Mouse (Mus musculus) telencephalon, adult 2 months (tissue): ENCODE measurements around the gene Il34.
A peak's percentile ranks its signal among the peaks of the same experiment; 100 is the strongest.

Experiments used
- DNase-seq: peaks from one replicate; pipeline ENCODE4 v3.0.0-alpha.2; 2011; ENCODE audit warnings: low read depth, low spot score

Gene Il34

GRCm38 (mm10) chr8:110805669-110806068 lies at the start of gene Il34:
Gene Il34 (minus strand): TSS chr8:110805924.
- no peak for DNase-seq

- no peak for DNase-seq
Measured at GRCm38 (mm10) chr8:110851186-110851585, 45.5 kb upstream of the Il34 start.

- no peak for DNase-seq
Measured at GRCm38 (mm10) chr8:110847645-110848495, 42.1 kb upstream of the Il34 start.

- DNase-seq = no peak
Measured at GRCm38 (mm10) chr8:110847171-110847549, 41.4 kb upstream of the Il34 start.

DNA sequence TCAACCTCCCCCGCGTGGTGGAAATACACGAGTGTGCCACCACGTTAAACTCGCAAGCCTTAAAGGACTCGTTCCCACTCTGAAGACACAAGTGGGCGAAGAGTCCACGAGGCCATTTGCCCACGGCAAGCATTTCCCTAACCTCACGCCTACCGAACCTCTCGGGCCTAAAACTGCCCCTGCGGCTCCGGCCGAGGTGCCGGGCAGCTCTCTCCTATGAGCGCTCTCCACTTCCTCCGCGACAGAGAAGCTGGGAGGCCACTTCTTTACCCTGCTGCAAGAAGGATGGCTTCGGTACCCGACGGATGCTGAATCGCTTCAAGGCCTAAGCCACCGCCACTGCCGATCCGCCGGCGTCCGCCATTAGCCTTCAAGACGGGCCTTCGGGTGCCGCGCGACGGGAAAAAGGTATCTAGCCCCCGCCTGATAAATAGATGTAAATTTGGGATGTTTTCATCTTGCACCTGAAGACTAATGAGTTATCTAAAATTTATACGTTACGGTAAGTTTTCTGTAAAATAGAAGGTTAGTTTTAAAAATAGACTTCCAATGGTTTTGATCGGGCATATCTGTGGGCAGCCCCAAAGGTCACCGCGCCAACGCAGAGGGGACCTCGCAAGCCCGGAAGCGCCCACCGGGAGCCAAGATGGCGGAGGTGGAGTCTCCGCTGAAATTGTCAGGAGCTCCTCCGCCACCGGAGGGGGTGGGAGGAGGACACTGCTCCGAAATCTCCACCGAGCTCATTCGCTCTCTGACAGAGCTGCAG lies 40.9 kb upstream of the Il34 start, which contains the start of the genes Cog4 and Sf3b3:
Cog4 (plus strand) TSS at position 196 of the 766 bp plus-strand sequence.
Sf3b3 (minus strand) TSS at position 383 of the 766 bp plus-strand sequence.
- DNase-seq = peak; percentile 85

- DNase-seq = peak; percentile 3
Measured at GRCm38 (mm10) chr8:110845821-110846404, 40.2 kb upstream of the Il34 start.

- no peak for DNase-seq
Measured at GRCm38 (mm10) chr8:110844941-110845340, 39.2 kb upstream of the Il34 start.

DNA sequence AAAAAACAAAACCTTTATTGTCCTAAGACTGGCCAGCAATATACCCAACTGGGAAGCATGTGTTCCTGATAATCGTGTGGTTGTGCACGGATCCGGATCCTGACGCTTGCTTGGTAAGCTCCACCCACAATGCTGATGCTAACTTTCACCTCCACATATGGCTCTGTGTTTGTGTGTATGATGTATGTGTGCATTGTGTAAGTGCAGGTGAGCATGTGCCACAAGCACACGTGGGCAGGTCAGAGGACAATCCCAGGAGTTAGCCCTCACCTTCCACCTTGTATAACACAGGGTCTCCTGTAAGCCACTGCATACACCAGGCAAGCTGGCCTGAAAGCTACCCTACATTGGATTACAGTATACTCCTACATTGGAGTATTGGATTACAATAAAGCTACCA lies 37.5 kb upstream of the Il34 start:
- DNase-seq = no peak

DNA sequence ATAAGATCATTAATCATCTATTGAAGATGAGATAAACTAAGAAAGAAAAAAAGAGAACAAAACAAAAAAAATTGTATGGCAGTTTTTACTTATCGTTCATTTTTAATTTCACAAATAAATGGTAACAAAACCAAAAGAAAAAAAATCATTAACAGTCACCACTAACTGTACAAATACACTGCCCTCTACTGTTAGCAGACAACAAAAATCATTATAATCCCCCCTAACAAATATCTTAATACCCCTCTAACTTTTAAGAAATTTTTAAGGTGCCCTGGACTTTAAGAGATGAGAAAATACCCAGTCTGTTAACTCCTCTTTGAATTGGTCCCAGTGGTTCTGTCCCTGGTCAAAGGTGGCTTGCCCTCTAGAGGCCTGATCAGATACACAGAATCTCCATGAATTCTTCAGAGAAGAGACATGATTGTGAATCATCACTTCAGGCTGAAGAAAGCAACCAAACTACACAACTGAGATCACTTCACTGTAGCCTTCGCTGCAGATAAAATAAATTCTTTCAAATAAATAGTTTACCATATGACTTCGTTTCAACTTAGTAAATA lies 36.4 kb upstream of the Il34 start:
- no peak for DNase-seq

GRCm38 (mm10) chr8:110831956-110832355 lies 26.2 kb upstream of the Il34 start:
- no peak for DNase-seq

- DNase-seq = no peak
Measured at GRCm38 (mm10) chr8:110828511-110828910, 22.8 kb upstream of the Il34 start.

DNA sequence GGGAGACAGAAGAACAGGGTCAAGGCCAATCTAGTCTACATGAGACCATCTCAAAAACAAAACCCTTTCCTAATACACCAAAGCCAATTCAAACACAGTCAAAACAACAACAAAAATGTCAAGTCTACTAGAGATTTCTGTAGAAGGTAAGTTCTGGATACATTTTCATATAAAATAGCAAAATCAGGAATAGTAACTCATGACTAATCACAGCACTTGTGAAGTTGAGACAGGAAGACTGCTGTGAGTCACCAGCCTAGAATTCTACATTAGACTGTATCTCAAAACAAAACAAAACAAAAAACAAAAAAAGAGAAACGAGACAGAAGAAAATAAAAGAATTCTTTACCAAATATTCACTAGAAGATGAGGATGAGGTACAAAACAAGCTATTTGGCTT lies 19.1 kb upstream of the Il34 start:
- DNase-seq = no peak

- no peak for DNase-seq
Measured at GRCm38 (mm10) chr8:110821960-110822359, 16.2 kb upstream of the Il34 start.

- DNase-seq = no peak
Measured at GRCm38 (mm10) chr8:110820257-110820656, 14.5 kb upstream of the Il34 start.

DNA sequence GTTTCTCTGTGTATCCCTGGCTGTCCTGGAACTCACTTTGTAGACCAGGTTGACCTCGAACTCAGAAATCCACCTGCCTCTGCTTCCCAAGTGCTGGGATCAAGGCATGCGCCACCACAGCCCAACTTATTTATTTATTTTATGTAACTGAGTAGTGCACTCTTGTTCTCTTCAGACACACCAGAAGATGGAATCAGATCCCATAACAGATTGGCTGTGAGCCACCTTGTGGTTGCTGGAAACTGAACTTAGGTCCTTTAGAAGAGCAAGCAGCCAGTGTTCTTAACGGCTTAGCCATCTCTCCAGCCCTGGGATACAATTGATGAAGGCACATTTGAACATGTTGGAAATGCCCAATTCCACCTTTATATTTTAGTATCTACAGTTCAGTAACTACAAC lies 12.9 kb upstream of the Il34 start:
- DNase-seq = no peak

DNA sequence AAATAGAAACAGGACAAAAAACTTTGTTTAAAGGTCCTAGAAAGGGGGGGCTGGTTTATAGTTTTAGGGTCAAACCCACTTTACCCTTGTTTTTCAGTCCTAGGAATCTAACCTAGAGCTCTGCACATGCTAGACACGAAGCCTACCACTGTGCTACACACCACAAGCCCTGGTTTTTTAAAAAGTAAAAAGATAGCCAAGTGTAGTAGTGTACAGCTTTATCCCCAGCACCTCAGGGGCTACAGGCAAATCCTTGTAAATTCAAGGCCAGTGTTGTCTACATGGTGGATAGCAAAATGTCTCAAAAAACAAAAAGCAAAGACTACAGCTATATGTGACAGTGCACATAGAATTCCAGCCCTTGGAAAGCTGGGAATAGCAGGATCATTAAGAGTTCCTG lies 11.3 kb upstream of the Il34 start:
- no peak for DNase-seq

- DNase-seq = no peak
Measured at GRCm38 (mm10) chr8:110815308-110815707, 9.6 kb upstream of the Il34 start.

DNA sequence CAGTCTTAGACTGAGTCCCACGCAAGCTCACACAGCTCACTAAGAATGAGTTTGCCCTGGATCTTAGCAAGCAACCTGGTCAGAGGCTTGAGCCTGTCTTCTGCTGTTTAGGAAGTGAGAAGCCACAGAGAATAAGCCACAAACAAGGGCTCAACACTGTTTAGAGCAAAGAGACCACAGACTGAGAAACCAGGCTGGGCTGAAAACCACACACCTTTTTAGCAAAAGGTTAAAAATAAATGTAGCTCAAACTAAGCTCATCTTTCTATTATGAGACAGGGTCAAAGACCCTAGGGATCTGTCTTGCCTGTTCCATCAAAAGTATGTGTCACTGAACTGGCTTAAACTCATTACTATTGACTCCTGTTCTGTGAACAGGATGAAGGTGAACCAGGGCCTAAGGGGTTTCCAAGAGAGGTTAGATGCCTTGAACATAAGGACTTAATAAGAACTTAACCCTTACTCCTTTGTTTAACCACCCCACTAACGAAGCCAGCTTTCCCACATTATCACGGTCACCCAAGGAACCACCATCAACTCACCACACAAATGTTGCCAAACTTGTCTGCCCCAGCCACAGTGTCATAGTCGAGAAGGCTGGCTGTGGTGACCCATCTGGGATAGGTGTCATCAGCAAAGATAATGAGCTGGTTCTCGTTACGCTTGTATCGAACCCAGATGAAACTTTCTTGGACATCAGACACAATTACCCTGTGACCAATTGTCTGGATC lies 7.5 kb upstream of the Il34 start:
- DNase-seq = no peak

DNA sequence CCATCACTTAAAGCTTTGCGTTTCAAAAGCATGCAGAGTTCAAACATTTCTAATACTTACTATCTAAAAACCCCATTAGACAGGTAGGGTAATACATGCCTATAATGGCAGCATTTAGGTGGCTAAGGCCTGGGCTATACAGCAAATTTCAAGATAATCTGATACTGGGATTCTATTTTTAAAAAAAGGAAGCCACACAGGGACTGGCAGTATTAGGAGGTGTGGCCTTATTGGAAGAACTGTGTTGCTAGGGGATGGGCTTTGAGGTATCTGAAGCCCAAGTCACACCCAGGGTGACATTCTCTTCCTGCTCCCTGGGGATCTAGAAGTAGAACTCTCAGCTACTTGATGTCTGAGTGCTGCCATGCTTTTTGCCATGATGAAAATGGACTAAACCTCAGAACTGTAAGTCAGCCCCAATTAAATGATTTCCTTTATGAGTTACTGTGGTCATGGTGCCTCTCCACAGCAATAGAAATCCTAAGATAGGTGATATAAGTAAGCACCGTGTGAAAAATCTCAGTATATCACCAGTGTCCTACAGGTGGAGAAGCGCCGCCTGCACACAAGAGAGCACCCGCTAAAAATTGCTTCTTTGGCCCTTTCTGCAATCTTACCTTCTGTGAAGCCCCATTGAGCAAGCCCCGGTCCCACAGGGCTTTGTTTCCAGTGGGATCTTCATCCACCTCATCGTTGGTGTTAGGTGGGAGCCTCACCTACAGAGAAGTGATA lies 6.8 kb upstream of the Il34 start:
- DNase-seq = no peak

GRCm38 (mm10) chr8:110811793-110812192 lies 6.1 kb upstream of the Il34 start:
- DNase-seq = no peak

DNA sequence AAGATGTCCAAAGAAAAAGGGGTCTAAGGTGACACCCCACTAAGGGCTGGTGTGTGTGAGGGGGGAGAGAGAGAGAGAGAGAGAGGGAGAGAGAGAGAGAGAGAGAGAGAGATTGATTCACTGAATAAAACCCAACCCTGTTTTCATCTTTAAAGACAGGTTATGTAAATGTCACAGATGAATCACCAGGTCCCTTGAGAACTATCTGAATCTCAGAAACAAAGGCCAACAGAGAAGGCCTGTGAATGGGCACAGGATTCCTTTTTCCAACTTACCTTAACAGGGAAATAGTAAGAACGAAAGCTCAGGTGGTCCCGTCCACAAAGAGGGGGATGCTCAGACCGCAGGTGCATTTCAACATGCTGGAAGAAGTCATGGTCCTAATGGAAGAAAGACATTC lies 5.4 kb upstream of the Il34 start:
- no peak for DNase-seq
